Comparison of ENCODE assay signal across 10 mouse cellular contexts in genomic region chr10:96200932-96201641, GRCm38 (mm10).
A peak's percentile ranks its signal among the peaks of the same experiment; 100 is the strongest.
DNase-seq lines count a peak whose midpoint lies in the region; ATAC-seq and TF ChIP-seq lines count a peak whose summit lies in the region.
"Had no signal": no experiment of that assay in that cellular context is flagged by ENCODE, and none has a peak within 500 bp of the region (broad histone marks: within the 10 kb centered on the region; RNA-seq: fewer than 3 reads in every experiment).

No protein-coding gene starts in this region.

- intact Hi-C loops in left cerebral cortex, adult 2 months (cut with DNase I) = no loop called here

- no peaks in the 10 kb centered on the region for H3K36me3 ChIP-seq in liver, embryonic 11.5 days (ENCODE audit: control insufficient read depth, insufficient read depth, low read length)
- no peaks in the 10 kb centered on the region for H3K36me3 ChIP-seq in small intestine, adult 2 months (ENCODE audit: control insufficient read depth, insufficient read depth, low read length)
- no peaks in the 10 kb centered on the region for H3K36me3 ChIP-seq in forebrain, postnatal 0 days (ENCODE audit: insufficient read depth)
- H3K36me3 ChIP-seq: limb, embryonic 10.5 days had no signal

- no peak for TF ChIP-seq POLR2A in small intestine, adult 2 months (IDR thresholded peaks at IDR 0.05; ENCODE audit: low read depth, low read length)

- no peak for TF ChIP-seq CTCF in small intestine, adult 2 months (IDR thresholded peaks at IDR 0.05; ENCODE audit: extremely low read depth, insufficient read length, insufficient replicate concordance, low read depth, low read length)
- TF ChIP-seq CTCF in left cerebral cortex, adult 2 months (IDR thresholded peaks at IDR 0.05) = no peak
- TF ChIP-seq CTCF in forebrain, postnatal 0 days (IDR thresholded peaks at IDR 0.05; ENCODE audit: low read depth) = no peak

- H3K4me1 ChIP-seq in liver, embryonic 11.5 days (replicated peaks; ENCODE audit: control insufficient read depth, insufficient read depth, low read length) = peaks cover 15% of the 10 kb centered on the region
- peaks cover 7% of the 10 kb centered on the region; the same call in 1 of the 2 replicates for H3K4me1 ChIP-seq in small intestine, adult 2 months (ENCODE audit: control insufficient read depth, insufficient read depth, insufficient read length, low read length)
- no peaks in the 10 kb centered on the region for H3K4me1 ChIP-seq in forebrain, postnatal 0 days (ENCODE audit: insufficient read depth)

- H3K27ac ChIP-seq in liver, embryonic 11.5 days (ENCODE audit: low read depth, low read length) = peak overlapping the region; percentile 56
- peak overlapping the region; percentile 11 for H3K27ac ChIP-seq in small intestine, adult 2 months (ENCODE audit: insufficient read depth, low read depth, low read length)
- no peak overlapping the region for H3K27ac ChIP-seq in left cerebral cortex, adult 2 months
- H3K27ac ChIP-seq in forebrain, postnatal 0 days (ENCODE audit: low read depth, low read length) = no peak overlapping the region
- H3K27ac ChIP-seq: limb, embryonic 10.5 days had no signal

- H3K9ac ChIP-seq in liver, embryonic 11.5 days (ENCODE audit: low read depth, low read length) = no peak overlapping the region
- no peak overlapping the region for H3K9ac ChIP-seq in forebrain, postnatal 0 days

- H3K4me2 ChIP-seq in liver, embryonic 11.5 days = peak overlapping the region; percentile 51
- H3K4me2 ChIP-seq in forebrain, postnatal 0 days (ENCODE audit: low read depth) = no peak overlapping the region

- peak; percentile 66 for ATAC-seq in liver, embryonic 11.5 days (replicated peaks; ENCODE audit: low FRiP score)
- ATAC-seq in forebrain, postnatal 0 days = no peak

- H3K27me3 ChIP-seq in liver, embryonic 11.5 days (replicated peaks; ENCODE audit: control insufficient read depth, insufficient read depth, low read length) = no peaks in the 10 kb centered on the region
- H3K27me3 ChIP-seq in small intestine, adult 2 months (ENCODE audit: control insufficient read depth, insufficient read depth, low read length) = no peaks in the 10 kb centered on the region
- H3K27me3 ChIP-seq in forebrain, postnatal 0 days (ENCODE audit: insufficient read depth, low read length) = no peaks in the 10 kb centered on the region

- WGBS in liver, embryonic 11.5 days = 53% methylated on average over 27 of the region's 27 CpGs
- WGBS in small intestine, adult 2 months = 39% methylated on average over 27 of the region's 27 CpGs
- 76% methylated on average over 27 of the region's 27 CpGs for WGBS in forebrain, postnatal 0 days

- H3K9me3 ChIP-seq in liver, embryonic 11.5 days (ENCODE audit: control insufficient read depth, low read length) = no peaks in the 10 kb centered on the region
- no peaks in the 10 kb centered on the region for H3K9me3 ChIP-seq in forebrain, postnatal 0 days (ENCODE audit: low read length)
- H3K9me3 ChIP-seq: limb, embryonic 10.5 days had no signal

- DNase-seq in cerebellum, postnatal 10 days = peak; percentile 30 to 41
- DNase-seq in cerebellum, postnatal 4 days (ENCODE audit: low spot score in 2 of 2) = no peak
- DNase-seq in CD8-positive naive resting alpha-beta T cell, adult 2 months (ENCODE audit: low read depth in 2 of 2, low spot score in 2 of 2) = peak; percentile 79 to 81
- DNase-seq in liver, embryonic 11.5 days (ENCODE audit: low spot score) = peak; percentile 39
- DNase-seq in adrenal gland, adult 18-20 months (ENCODE audit: low spot score in 2 of 2) = no peak
- no peak for DNase-seq in left cerebral cortex, adult 2 months (ENCODE audit: extremely low spot score in 1 of 2, low spot score in 2 of 2)
- no peak for DNase-seq in forebrain, postnatal 0 days
- DNase-seq: cerebellum, adult 11 months had no signal

- no peak overlapping the region for H3K4me3 ChIP-seq in liver, embryonic 11.5 days (ENCODE audit: low read depth, low read length)
- H3K4me3 ChIP-seq in small intestine, adult 2 months (ENCODE audit: low read depth, low read length) = peak overlapping the region; percentile 21
- H3K4me3 ChIP-seq in left cerebral cortex, adult 2 months = no peak overlapping the region
- no peak overlapping the region for H3K4me3 ChIP-seq in forebrain, postnatal 0 days (ENCODE audit: low read depth, low read length)
- H3K4me3 ChIP-seq: limb, embryonic 10.5 days had no signal

Comparison
In these comparisons a context has a peak if more than half of its experiments do, and no peak if none do; other contexts are left out.
1. DNase-seq: peak in cerebellum, postnatal 10 days (2 of 2), CD8-positive naive resting alpha-beta T cell, adult 2 months (2 of 2) and liver, embryonic 11.5 days (single experiment); none in cerebellum, postnatal 4 days (0 of 2), adrenal gland, adult 18-20 months (0 of 2), left cerebral cortex, adult 2 months (0 of 2) and forebrain, postnatal 0 days (single experiment).
2. H3K27ac ChIP-seq: peak in liver, embryonic 11.5 days (single experiment) and small intestine, adult 2 months (single experiment); none in left cerebral cortex, adult 2 months (single experiment) and forebrain, postnatal 0 days (single experiment).